Mouse (Mus musculus): ENCODE results near the gene Chrng. TPM values are rescaled to one million over a fixed set of nuclear protein-coding genes. Genes with fewer than 3 reads are reported as not detected.

Chrng gene
- polyA plus RNA-seq, 1 experiment from 2014 or later, result 0.30 TPM

DNA sequence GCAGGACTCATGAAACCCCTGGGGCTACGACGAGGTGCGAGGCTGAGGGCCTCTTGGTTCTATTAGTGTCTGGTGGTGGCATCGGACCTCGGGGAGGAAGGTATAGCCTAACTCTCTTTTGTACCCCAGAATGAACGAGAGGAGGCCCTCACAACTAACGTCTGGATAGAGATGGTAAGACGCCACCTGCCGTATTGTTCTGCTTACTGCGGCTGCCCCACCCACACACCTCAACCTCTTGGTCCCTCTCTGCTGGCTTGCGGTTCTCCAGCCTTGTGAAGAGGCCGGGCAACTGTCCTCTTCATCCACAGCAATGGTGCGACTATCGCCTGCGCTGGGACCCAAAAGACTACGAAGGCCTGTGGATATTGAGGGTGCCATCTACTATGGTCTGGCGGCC is 1.9 kb downstream of the Chrng start:
- 0 out of 2 replicates have a peak, but pooled peaks cover 5% of the 10 kb centered on the region for H3K4me1 ChIP-seq (ENCODE audit: control insufficient read depth, insufficient read depth, low read length)
- H3K4me2 ChIP-seq (replicated peaks; ENCODE audit: low read depth, low read length), result peak overlapping the region; percentile 2; the same call in 1 of the 2 replicates
- H3K9me3 ChIP-seq (ENCODE audit: control insufficient read depth, low read length), result no peaks in the 10 kb centered on the region
- WGBS, result 20% methylated on average over 17 of the region's 17 CpGs
- ATAC-seq (ENCODE audit: low FRiP score, low TSS enrichment), result 0 out of 2 replicates have a peak, but pooled peaks have one; percentile 18
- no peak overlapping the region for H3K9ac ChIP-seq (ENCODE audit: low read depth, low read length)
- no peak overlapping the region for H3K27ac ChIP-seq (ENCODE audit: low read depth, low read length)
- H3K27me3 ChIP-seq (ENCODE audit: control insufficient read depth, insufficient read depth, low read length), result no peaks in the 10 kb centered on the region; the same call in 1 of the 2 replicates
- H3K36me3 ChIP-seq (ENCODE audit: control insufficient read depth, insufficient read depth, low read length), result no peaks in the 10 kb centered on the region
- no peak overlapping the region for H3K4me3 ChIP-seq (ENCODE audit: low read length)

DNA sequence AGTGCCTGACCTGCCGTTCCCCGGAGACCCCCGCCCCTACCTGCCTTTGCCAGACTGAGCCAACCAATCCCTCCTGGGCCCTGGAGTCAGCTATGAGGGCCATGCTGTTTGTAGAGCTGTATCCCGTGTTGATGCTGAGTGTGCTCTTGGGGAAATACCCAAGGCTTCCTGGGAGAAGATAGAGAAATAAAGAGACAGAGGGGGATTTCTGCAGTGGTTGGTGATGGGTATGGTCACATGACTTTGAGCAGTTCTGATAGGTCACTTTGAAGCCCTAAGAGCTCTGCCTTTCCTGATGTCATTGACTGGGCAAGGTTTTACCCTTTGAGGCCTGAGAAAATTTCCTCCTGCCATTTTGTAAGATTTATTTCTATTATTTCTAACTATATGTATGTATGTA is 7.0 kb downstream of the Chrng start:
- no peaks in the 10 kb centered on the region for H3K36me3 ChIP-seq (ENCODE audit: control insufficient read depth, insufficient read depth, low read length)
- H3K9me3 ChIP-seq (ENCODE audit: control insufficient read depth, low read length), result no peaks in the 10 kb centered on the region
- peaks cover 20% of the 10 kb centered on the region for H3K4me1 ChIP-seq (ENCODE audit: control insufficient read depth, insufficient read depth, low read length)
- H3K27ac ChIP-seq (ENCODE audit: low read depth, low read length), result no peak overlapping the region
- no peak overlapping the region for H3K4me3 ChIP-seq (ENCODE audit: low read length)
- no peaks in the 10 kb centered on the region; the same call in 1 of the 2 replicates for H3K27me3 ChIP-seq (ENCODE audit: control insufficient read depth, insufficient read depth, low read length)
- H3K4me2 ChIP-seq (replicated peaks; ENCODE audit: low read depth, low read length), result no peak overlapping the region
- H3K9ac ChIP-seq (ENCODE audit: low read depth, low read length), result no peak overlapping the region
- 81% methylated on average over 4 of the region's 4 CpGs for WGBS
- ATAC-seq (ENCODE audit: low FRiP score, low TSS enrichment), result no peak

DNA sequence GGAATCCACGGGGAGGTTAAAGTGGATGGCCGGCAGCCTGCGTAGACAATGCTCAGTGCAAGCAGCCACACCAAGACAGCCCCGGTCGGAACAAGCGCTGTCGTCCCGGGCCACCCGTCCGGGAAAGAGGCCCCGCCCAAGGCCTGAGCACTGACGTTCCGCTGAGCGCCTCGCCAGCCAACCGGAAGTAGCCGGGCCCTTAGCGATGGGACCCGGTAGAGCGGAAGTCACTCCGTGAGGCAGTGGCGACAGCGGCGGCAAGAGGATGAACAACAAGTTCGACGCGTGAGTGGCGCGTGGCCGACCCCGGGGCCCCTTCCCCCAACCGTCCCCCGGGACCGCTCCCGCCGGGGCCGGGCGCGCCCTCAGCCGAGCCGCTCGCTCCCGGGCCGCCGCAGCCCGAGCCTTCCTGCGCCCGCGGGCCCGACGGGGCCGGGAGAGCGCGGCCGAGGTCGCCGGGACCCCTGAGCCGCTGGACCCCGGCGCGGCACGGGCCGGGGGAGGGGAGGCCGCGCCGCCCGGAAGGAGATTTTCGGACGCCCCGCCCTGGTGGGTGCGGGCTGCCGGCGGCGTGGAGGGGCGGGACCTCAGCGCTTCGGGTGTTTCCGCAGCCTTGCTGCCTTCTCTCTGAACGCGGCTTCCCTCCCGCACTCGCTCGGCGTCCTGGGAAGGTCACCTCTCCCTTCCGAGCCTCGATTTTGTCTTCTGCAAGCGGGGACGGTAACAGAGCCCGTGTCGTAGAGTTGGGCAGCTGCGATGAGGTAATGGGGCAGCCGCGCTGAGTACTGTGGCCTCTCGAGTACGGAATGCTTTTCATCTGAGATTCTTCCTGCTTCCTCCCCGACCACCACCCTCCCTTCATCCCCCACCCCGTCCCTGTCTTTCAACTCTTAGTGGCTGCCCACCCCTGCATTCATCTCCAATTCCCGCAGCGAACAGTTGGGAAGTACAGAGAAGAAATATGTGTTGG is 9.6 kb downstream of the Chrng start, which contains the start of gene Eif4e2:
Gene Eif4e2 (plus strand): TSS at position 180 of the 970 bp plus-strand sequence.
- peak within 1 kb of the TSS; percentile 81 for H3K4me3 ChIP-seq (ENCODE audit: low read length)
- H3K27me3 ChIP-seq (ENCODE audit: control insufficient read depth, insufficient read depth, low read length), result no peaks in the 10 kb centered on the region
- under 1% methylated on average over 72 of the region's 99 CpGs for WGBS
- ATAC-seq (ENCODE audit: low FRiP score, low TSS enrichment), result peak; percentile 96
- no peaks in the 10 kb centered on the region for H3K9me3 ChIP-seq (ENCODE audit: control insufficient read depth, low read length)
- peaks cover 20% of the 10 kb centered on the region for H3K4me1 ChIP-seq (ENCODE audit: control insufficient read depth, insufficient read depth, low read length)
- peak within 1 kb of the TSS; percentile 73 for H3K4me2 ChIP-seq (replicated peaks; ENCODE audit: low read depth, low read length)
- peak within 1 kb of the TSS; percentile 97 for H3K27ac ChIP-seq (ENCODE audit: low read depth, low read length)
- peak within 1 kb of the TSS; percentile 99 for H3K9ac ChIP-seq (ENCODE audit: low read depth, low read length)
- 0 out of 2 replicates have a peak, but pooled peaks cover 8% of the 10 kb centered on the region for H3K36me3 ChIP-seq (ENCODE audit: control insufficient read depth, insufficient read depth, low read length)

DNA sequence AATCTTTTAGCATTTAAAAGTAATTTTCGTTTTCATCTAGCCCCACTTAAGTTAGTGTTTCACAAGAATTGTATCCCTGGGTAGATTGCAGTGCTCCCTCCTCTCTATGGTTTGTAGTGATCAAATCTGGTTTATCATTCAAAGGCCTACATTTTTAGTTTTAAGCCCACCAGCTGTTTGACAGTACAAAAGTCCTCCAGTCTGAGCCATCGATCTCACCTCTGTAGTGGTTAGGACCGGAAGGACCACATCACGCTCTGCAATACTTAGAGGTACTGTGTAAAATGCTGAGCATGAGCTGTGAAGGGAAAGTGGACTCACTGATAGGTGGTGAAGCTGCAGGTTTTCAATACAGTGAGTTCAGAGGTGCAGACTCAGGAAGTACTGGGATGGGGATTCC is 10.3 kb downstream of the Chrng start:
- H3K27ac ChIP-seq (ENCODE audit: low read depth, low read length), result peak overlapping the region; percentile 97
- H3K27me3 ChIP-seq (ENCODE audit: control insufficient read depth, insufficient read depth, low read length), result no peaks in the 10 kb centered on the region
- WGBS, result 23% methylated on average over 4 of the region's 4 CpGs

DNA sequence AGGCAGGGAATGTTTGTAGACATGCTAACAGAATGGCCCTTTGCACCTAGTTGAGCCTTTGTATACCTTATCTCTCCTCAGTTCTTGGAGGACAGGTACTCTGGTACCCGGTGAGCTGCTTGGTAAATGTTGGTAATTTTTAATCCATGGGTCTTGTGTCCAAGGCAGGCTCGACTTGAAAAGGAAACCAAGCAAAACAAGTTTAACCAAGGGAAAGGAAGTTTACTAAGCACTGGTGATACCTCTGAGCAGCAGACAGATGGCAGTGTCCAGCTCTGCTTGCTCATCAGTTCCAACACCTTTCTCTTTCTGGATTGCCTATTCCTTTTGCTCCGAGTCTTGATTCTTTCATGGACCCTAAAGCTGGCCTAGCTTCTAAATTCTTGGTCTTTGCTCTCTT is 13.5 kb downstream of the Chrng start:
- no peak for ATAC-seq (ENCODE audit: low FRiP score, low TSS enrichment)
- no peak overlapping the region for H3K9ac ChIP-seq (ENCODE audit: low read depth, low read length)
- H3K27ac ChIP-seq (ENCODE audit: low read depth, low read length), result no peak overlapping the region
- no peaks in the 10 kb centered on the region for H3K9me3 ChIP-seq (ENCODE audit: control insufficient read depth, low read length)
- WGBS, result 72% methylated on average over 3 of the region's 3 CpGs
- peaks cover 18% of the 10 kb centered on the region for H3K4me1 ChIP-seq (ENCODE audit: control insufficient read depth, insufficient read depth, low read length)
- peaks cover 45% of the 10 kb centered on the region for H3K36me3 ChIP-seq (ENCODE audit: control insufficient read depth, insufficient read depth, low read length)
- H3K4me3 ChIP-seq (ENCODE audit: low read length), result no peak overlapping the region
- no peak overlapping the region for H3K4me2 ChIP-seq (replicated peaks; ENCODE audit: low read depth, low read length)
- H3K27me3 ChIP-seq (ENCODE audit: control insufficient read depth, insufficient read depth, low read length), result no peaks in the 10 kb centered on the region

More for the DNA sequence above, 10.3 kb downstream of the Chrng start:
- H3K36me3 ChIP-seq (ENCODE audit: control insufficient read depth, insufficient read depth, low read length), result peaks cover 14% of the 10 kb centered on the region
- H3K4me2 ChIP-seq (replicated peaks; ENCODE audit: low read depth, low read length), result peak overlapping the region; percentile 73
- peak overlapping the region; percentile 81 for H3K4me3 ChIP-seq (ENCODE audit: low read length)
- peaks cover 20% of the 10 kb centered on the region for H3K4me1 ChIP-seq (ENCODE audit: control insufficient read depth, insufficient read depth, low read length)
- no peaks in the 10 kb centered on the region for H3K9me3 ChIP-seq (ENCODE audit: control insufficient read depth, low read length)
- no peak for ATAC-seq (ENCODE audit: low FRiP score, low TSS enrichment)
- H3K9ac ChIP-seq (ENCODE audit: low read depth, low read length), result peak overlapping the region; percentile 99

DNA sequence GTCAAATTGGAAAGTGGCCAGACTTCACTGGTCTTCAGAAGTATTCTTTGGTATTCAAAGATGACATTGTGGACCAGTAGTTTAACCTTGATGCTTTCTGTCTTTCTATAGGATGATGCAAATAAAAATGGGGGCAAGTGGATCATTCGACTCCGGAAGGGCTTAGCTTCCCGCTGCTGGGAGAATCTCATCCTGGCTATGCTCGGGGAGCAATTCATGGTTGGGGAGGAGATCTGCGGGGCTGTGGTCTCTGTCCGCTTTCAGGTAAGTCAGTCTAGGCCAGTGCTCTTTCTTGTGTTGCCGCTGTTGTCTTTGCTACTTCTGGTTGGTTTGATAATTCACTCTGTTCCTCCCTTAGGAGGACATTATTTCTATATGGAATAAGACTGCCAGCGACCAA is 21.3 kb downstream of the Chrng start:
- H3K4me2 ChIP-seq (replicated peaks; ENCODE audit: low read depth, low read length), result no peak overlapping the region
- no peaks in the 10 kb centered on the region for H3K27me3 ChIP-seq (ENCODE audit: control insufficient read depth, insufficient read depth, low read length)
- H3K36me3 ChIP-seq (ENCODE audit: control insufficient read depth, insufficient read depth, low read length), result peaks cover 100% of the 10 kb centered on the region
- no peaks in the 10 kb centered on the region for H3K4me1 ChIP-seq (ENCODE audit: control insufficient read depth, insufficient read depth, low read length)
- H3K9ac ChIP-seq (ENCODE audit: low read depth, low read length), result no peak overlapping the region
- no peak overlapping the region for H3K4me3 ChIP-seq (ENCODE audit: low read length)
- H3K9me3 ChIP-seq (ENCODE audit: control insufficient read depth, low read length), result no peaks in the 10 kb centered on the region
- ATAC-seq (ENCODE audit: low FRiP score, low TSS enrichment), result no peak
- no peak overlapping the region for H3K27ac ChIP-seq (ENCODE audit: low read depth, low read length)
- WGBS, result 96% methylated on average over 8 of the region's 8 CpGs

DNA sequence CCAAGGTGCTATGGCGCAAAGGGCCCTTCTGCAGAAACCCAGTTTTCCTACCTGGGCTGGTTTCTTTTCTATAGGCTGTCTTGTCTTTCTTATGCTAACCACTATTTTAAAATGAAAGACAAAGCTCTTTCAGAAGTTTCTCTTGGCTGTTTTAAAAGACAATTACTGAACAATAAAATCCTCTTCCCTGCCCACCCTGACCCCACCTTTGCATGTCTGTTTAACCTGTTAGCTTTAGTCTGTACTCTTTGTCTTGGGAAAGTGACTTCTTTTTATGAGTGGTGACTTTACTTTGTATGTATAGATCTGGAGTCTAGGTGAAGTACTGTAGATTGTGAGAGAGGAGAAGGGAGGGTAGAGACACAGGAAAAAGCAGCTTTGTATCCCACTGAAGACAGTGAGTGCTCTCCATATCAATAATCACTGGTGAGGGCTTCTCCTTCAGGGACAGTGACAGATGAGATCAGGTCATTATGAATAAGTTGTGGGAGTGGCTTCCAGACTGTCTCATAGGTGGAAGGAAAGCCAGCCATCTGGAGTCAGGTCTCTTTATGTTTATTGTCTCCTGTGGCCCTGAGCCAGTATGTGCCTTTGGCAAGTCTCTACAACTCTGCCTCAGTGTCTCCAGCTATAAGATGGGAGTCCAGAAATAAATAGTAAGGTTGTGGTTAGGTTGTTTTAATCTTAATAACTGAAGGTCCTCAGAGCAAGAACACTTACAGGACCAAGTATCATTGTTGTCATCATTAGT is 22.1 kb downstream of the Chrng start:
- no peak overlapping the region for H3K4me2 ChIP-seq (replicated peaks; ENCODE audit: low read depth, low read length)
- 79% methylated on average over 1 of the region's 1 CpGs for WGBS
- peaks cover 96% of the 10 kb centered on the region for H3K36me3 ChIP-seq (ENCODE audit: control insufficient read depth, insufficient read depth, low read length)

DNA sequence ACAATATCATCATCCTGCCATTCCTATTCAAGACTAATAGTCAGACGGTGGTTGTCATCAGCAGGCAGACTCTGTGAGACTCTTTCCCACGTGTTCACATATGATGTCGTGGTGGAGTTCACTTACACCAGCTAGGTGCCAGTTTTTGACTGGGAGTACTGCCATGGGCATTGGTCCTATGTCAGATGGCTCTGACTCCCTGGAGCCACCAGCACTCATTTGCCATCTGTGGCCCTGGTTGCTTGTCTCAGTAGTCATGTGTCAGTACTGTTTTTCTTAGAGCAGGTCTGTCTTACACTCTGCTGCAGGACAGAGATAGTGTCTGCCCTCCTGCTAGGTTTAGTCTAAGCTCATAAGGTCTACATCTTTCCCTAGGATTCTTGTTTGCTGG is 22.7 kb downstream of the Chrng start:
- Histone ChIP-seq H3K4me2 (replicated peaks; ENCODE audit: low read depth, low read length) (no peak overlapping the region), H3K27me3 (ENCODE audit: control insufficient read depth, insufficient read depth, low read length) (no peaks in the 10 kb centered on the region), H3K4me3 (ENCODE audit: low read length) (no peak overlapping the region), H3K36me3 (ENCODE audit: control insufficient read depth, insufficient read depth, low read length) (peaks cover 96% of the 10 kb centered on the region), H3K27ac (ENCODE audit: low read depth, low read length) (no peak overlapping the region), H3K9ac (ENCODE audit: low read depth, low read length) (no peak overlapping the region), H3K9me3 (ENCODE audit: control insufficient read depth, low read length) (no peaks in the 10 kb centered on the region), H3K4me1 (ENCODE audit: control insufficient read depth, insufficient read depth, low read length) (0 out of 2 replicates have a peak, but pooled peaks cover under 1% of the 10 kb centered on the region)
- no peak for ATAC-seq (ENCODE audit: low FRiP score, low TSS enrichment)
- 93% methylated on average over 3 of the region's 3 CpGs for WGBS

More for the DNA sequence above, 22.1 kb downstream of the Chrng start:
- no peak for ATAC-seq (ENCODE audit: low FRiP score, low TSS enrichment)
- no peak overlapping the region for H3K27ac ChIP-seq (ENCODE audit: low read depth, low read length)
- H3K4me3 ChIP-seq (ENCODE audit: low read length), result no peak overlapping the region
- H3K9me3 ChIP-seq (ENCODE audit: control insufficient read depth, low read length), result no peaks in the 10 kb centered on the region
- no peak overlapping the region for H3K9ac ChIP-seq (ENCODE audit: low read depth, low read length)
- no peaks in the 10 kb centered on the region for H3K4me1 ChIP-seq (ENCODE audit: control insufficient read depth, insufficient read depth, low read length)
- H3K27me3 ChIP-seq (ENCODE audit: control insufficient read depth, insufficient read depth, low read length), result no peaks in the 10 kb centered on the region
